Mouse (Mus musculus): ENCODE results near the gene Sec61b.

Sec61b gene

DNA sequence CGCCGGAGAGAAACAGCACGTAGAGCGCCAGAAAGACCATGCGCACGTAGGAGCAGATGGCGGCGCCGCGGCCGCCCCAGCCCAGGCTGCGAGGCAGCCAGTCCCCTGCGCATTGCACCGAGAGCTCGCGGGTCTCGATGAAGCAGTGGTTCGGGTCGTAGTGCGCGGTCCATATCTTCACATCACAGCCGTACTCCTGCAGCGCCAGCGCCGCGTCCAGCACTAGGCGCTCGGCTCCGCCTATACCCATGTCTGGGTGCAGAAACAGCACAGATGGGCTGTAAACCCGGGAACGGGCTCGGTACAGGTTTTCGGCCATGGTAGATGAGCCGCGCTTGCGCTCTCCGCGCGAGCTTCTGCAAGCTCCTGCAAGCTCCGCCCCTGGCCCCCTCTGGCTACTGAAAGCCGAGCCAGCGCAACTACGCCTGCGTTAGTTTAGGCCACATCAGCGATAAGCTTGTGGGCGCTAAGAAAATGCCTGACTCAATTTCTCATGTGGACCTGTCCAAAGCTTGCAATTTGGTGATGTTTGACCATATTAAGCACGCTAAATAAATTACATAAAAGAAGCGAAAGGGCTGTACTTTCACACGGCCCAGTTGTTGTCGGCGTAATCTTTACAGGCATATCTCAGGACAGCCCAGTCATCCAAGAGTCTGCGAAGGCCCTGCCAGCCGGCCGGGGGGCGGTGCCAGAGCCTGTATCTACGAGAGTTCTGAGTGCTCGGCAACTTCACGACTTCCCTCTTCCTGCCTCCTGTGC lies at the start of gene Sec61b, which contains the start of gene Alg2:
TSS of gene Sec61b (plus strand) at position 691 of the 762 bp plus-strand sequence.
TSS of gene Alg2 (minus strand) at position 366 of the 762 bp plus-strand sequence.
- peak; percentile 95 for DNase-seq

DNA sequence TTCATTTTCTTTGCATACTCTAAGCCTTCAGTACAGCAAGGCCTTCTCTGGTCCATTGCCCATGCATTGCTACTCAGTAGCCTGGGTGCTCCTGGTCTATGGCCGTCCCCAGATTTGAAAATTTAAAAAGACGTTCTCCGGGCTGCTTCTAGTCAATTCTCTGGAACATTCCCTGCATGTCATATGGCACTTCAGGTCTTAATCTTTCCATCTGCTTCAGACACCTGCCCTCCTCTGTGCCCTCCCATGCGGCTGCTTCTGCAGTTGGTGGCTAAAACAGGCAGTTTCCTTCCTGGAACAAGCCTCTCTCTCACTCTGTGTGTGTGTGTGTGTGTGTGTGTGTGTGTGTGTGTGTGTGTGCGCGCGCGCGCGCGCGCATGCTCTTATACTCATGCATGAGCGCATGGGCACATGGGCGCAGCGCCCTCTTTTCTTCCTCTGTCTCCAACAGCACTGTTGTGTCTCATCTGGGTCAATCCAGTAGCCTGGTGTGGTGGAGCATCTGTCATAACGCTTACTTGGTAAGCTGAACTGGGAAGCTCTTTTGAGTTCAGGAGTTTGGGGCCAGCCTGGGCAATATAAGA lies 49.1 kb upstream of the Sec61b start:
- no peak for DNase-seq

DNA sequence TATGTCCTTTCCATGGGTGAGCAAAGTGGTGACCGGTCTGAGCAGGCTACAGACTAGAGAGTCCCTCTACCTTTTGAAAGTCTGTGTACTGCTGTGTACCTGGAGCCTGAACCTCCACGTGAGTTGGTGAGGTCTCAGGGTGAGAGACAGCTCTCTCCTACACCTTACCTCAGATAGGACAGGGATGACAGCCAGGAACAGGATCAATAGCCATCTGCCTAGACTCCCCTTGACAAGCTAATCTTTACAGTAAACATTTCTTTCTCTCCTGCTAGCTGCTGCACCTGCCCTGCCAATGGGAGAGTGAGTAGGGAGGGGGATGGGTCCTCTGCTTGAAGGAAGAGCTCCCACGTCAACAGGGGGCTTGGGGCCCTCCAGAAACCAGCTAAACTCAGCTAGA lies 46.9 kb upstream of the Sec61b start:
- no peak for DNase-seq

DNA sequence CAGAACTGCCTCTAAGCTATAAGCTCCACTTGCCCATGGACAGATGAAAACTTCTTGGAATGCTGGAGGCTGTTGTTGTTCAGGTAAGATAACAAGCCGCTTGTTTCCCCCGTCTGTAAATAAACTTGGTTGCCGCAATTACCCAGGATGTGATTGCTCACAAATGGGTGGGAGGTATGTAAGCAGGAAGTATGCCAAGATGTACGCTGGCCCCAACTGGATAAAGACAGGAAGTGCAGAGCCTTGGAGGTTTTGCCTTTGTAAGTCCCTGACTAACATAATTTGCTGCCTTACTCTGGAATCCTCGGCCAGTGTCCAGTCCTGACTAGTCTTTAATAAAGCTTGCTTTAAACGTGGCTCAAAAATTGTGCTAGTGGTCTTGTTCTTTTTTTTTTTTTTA lies 43.9 kb upstream of the Sec61b start:
- DNase-seq, result no peak

DNA sequence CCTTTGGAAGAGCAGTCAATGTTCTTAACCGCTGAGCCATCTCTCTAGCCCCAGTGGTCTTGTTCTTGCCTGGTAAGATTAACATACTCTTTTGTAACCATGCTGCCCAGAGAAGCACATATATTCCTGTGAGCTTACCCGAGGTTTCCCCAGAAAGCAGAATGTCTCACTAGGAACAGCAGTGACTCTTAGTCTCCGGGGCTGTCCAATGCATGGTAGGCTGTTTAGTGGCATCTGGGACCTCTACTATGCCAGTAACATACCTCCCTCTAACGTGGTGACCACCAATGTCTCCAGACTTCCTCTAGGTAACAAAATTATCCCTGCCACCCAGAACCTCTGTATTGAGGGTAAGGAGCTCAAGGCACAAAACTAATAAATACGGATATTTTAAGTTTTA lies 43.4 kb upstream of the Sec61b start:
- DNase-seq, result no peak

DNA sequence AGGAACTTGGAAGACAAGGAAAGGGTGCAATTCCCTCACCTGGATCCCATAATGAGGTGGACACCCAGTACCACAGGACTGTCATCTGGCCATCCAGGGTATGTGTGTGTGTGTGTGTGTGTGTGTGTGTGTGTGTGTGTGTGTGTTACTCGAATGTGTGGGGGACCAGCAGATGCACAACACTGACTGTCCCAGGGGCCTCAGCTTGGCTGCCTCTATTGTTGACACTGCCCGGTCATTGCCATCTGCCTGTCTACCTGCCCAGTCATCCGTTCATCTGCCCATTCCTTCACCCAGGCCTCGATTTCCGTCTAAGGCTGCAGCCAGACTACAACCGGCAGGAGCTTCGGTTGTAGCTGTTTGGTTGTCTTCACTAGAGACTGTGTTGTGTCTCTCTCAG lies 41.7 kb upstream of the Sec61b start:
- no peak for DNase-seq

GRCm38 (mm10) chr4:47435131-47435530 lies 39.3 kb upstream of the Sec61b start:
- no peak for DNase-seq

GRCm38 (mm10) chr4:47435566-47436360 lies 38.7 kb upstream of the Sec61b start:
- DNase-seq, result no peak

- peak; percentile 84 for DNase-seq
Measured at GRCm38 (mm10) chr4:47437365-47438340, 36.8 kb upstream of the Sec61b start.

GRCm38 (mm10) chr4:47438956-47439355 lies 35.5 kb upstream of the Sec61b start:
- DNase-seq, result no peak

DNA sequence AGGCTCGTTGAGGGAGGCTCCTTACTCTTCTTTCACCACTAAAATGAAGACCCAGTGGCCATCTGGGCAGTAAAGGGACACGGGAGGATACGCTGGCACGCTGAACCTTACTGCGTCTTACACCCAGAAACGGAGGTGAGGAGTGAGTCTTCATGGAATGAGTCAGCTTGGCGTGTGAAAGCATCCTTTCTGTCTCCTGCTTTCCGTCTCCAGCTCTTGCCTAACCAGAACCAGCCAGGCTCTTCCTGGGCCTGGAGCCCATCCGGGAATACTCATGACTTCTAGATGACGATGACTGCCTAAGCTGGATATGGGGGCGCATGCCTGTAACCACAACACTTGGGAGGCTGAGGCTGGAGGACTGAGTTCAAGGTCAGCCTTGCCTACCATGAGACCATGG lies 33.5 kb upstream of the Sec61b start:
- DNase-seq, result peak; percentile 41

DNA sequence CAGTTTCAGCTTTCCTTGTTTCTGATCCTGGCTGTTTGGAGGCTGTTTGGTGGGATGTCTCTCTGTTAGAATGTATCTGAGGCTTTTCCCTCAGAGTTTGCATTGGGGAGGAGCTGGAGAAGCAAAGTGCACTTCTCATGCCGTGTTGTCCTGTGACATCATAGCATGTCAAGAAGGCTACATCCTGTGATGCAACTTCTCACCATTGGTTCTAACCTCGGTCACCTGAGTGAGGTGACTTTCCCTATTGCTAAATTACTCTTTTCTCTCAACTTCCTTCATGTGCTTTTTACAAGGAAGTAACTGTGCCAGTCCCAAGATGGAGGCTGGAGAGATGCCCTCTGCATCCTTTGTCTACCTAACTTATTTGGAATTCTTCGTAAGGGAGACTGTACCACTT lies 25.9 kb upstream of the Sec61b start:
- DNase-seq, result no peak

GRCm38 (mm10) chr4:47449116-47449515 lies 25.3 kb upstream of the Sec61b start:
- DNase-seq, result no peak

DNA sequence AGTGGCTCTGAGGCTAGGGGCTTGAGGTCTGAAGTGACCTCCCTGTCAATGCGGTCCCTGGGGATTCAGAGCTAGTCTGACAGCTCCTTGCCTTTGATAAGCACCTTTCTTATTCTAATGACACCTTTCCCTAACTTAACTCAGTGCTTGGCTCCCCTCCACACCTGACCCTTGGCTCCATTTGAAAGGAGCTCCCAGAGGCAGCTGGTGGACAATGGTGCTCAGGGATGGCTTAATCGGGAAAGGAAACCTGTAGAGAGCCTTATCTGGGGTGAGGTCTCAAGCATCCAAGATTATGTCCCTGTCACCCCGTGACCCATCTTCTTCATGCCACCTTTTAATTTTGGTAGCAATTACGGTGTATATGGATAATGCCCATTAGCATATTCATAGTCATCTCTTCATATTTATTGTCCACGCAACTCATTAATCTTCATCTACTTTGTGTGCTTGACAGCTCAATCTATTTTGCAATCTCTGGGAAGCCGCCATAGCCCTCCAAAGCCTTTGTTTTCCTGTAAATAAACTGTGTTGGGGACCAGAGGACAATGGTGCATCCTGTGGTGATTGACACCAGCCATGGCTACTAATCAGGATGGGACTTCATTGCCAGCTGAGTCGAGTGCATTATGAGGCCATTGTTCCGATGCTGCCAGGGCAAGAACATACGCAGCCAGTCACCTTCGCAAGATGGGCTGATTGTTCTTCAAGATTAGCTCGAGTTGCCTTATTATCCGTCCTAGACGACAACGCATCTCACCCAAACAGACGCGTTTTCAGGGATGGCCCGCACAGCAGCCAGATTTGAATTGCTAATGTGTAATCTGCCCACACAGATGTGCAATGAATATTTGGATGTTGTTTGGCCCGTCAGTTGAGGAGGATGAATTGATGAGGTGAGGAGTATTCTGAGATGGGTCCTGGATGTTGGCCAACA lies 24.6 kb upstream of the Sec61b start:
- DNase-seq, result no peak

DNA sequence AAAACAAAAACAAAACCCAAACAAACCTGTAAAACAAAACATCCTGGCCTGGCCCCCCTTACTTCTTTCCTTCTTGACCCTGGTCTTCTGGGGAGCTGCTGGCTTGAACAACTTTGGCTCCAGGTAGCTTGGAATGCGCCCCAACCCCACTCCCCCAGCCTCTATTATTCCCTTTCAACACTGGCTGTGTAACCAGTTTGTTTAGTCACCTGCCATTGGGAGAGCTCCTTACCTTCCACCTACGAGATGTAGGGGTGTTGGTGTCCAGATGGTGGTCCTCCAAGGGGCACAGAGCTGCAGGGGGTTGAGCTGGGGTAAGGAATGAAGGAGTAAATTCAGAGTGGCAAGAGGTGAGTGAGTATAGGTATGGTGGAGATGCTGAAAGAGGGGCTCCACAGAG lies 7.3 kb upstream of the Sec61b start:
- DNase-seq, result no peak

- DNase-seq, result no peak
Measured at GRCm38 (mm10) chr4:47473586-47473967, 881 bp upstream of the Sec61b start.

DNA sequence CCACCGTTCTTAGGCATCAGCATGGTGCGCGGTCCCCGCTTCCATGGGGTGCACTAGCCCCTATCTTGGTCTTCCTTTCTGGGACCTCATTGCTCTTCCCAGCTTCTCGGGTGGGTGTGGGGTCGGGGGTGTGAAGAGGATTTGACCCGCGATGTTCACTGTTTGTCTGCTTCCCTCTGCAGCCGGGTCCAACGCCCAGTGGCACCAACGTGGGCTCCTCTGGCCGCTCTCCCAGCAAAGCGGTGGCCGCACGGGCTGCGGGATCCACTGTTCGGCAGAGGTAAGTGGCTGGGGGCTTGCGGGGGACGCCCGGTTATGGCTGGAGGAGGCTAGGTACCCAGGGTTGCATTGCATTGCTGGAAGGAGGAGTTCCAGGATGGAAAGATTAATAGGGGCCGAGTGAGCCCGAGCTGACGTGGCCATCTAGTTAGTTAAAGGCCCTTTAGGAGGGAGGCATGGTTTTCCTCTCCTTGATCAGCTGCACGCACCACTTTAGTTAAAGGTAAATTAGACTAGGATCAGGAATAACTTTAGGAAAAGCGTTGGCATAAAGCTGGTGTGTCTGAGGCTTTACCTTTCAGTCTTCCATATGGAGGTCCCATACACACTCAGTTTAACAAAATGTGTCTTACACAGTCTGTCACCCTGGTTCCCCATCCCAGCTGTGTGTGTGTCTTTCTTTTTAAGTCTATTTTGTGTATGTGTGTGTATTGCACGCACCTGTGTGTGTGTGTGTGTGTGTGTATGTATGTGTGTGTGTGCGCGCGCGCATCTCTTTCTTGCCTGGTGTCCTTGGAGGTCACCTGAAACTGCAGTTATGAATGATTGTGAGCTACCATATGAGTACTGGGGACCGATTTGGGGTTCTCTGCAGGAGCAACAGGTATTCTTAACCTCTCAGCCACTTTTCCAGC lies 529 bp downstream of the Sec61b start:
- no peak for DNase-seq

- no peak for DNase-seq
Measured at GRCm38 (mm10) chr4:47477539-47477938, 3.1 kb downstream of the Sec61b start.

- DNase-seq, result no peak
Measured at GRCm38 (mm10) chr4:47480095-47480494, 5.6 kb downstream of the Sec61b start.

DNA sequence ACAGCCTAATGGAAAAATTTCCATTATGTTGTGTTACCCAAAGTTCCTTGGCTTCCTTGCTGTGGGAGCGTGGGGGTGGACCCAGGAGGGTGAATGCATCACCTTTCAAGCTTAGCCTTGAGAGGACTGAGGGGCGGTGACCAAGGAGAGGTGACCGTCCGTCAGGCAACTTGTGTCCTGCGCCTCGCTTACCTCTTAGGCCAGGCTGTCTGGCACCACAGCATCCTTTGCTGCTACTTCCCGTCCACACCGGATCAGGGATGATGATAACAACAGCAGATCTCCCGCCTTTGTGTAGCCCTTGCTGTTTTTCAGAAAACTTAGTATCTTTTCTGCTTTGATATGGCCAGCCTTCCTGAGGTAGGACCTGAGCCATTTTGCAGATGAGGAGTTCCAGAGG lies 6.1 kb downstream of the Sec61b start:
- no peak for DNase-seq

All from right cerebral cortex, postnatal 25 days (tissue).